Mouse (Mus musculus) lung, postnatal 0 days (tissue): ENCODE data around the gene Zpbp2.

Source experiments
- CTCF ChIP-seq: IDR thresholded peaks from 2 replicates; pipeline ENCODE4 v1.5.1; 2016; ENCODE audit warnings: antibody characterized with exemption, mild to moderate bottlenecking
- EP300 ChIP-seq: IDR thresholded peaks from 2 replicates; pipeline ENCODE4 v1.6.1; 2016; ENCODE audit warnings: antibody characterized with exemption, mild to moderate bottlenecking, control low read depth

- TF ChIP-seq CTCF = no peak
- TF ChIP-seq EP300 = no peak
These were observed 30.6 kb downstream of the Zpbp2 start for GRCm38 (mm10) chr11:98581286-98582029.
